Mouse (Mus musculus) heart, adult 9 months (tissue): ENCODE measurements around the gene Tspoap1.

Experiments
- DNase-seq, 2 experiments: peaks; one replicate each; pipeline ENCODE4 v3.0.0; 2022; ENCODE audit warnings: low spot score in 2 of 2

The Tspoap1 gene

DNA sequence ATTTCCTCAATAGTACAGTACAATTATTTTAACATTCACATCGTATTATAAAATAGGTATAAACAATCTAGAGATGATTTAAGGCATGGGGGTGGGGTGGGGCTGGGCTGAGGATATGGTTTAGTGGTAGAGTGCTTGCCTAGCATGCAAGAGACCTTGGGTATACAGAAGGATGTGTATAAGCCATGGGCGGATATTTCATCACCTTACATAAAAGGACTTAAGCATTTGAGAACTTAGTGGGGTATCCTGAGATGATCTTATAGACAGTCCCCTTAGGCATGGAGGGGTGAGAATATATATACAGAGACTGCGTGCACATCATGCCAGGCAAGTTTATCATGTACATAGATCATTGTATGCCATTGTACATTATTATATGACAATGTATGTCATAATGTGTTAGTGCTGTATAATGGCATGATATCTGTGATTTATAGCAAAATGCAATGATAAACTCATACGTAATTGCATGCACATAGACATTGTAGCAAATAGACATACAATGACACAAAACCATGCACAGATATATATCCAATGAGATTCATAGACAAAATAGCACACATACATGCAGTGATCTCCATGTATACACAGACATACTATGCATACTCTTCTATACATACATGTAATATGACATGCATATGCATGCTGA is 1.3 kb upstream of the Tspoap1 start:
- DNase-seq = no peak

DNA sequence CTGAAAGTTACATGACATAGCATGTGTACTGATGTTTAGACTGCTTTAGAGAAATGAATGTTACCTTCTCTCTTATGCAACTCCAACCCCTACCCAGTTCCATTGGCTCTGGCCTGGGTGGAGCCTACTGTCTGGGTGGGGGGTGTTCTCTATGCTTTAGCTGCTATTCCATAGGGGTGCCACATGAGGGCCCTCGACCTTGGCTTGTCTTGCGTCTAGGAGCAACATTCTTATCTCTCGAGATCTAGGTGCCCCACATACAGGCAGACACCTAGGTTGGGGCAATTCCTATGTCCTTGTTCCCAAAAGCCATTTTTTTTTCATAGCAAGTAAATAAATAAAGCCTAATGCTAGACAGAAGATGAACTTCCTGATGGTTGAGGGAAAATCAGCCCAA is 734 bp upstream of the Tspoap1 start:
- DNase-seq = no peak

DNA sequence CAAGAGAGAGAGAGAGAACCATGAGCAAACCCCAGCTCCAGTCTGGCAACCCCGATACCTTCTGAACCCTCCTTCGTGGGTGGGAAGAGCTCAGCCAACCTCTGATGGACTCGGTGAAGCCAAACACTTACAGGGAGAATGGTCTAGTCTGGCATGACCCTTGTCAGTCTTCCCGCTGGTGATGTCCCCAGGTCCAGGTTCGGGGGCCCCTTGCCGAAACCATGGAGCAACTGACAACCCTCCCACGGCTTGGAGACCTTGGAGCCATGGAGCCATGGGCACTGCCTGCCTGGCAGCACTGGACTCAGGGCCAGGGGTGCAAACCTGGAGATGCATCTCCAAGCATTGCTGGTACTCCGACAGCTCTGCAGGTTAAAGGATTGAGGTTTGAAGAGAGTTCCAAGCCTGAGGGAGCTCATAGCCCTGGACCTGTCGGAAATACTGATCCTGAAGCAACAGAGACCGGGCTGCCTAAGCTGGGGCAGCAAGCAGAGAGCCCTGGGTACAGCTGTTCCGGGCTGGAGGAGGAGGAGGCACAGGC is 910 bp downstream of the Tspoap1 start:
- DNase-seq = no peak

DNA sequence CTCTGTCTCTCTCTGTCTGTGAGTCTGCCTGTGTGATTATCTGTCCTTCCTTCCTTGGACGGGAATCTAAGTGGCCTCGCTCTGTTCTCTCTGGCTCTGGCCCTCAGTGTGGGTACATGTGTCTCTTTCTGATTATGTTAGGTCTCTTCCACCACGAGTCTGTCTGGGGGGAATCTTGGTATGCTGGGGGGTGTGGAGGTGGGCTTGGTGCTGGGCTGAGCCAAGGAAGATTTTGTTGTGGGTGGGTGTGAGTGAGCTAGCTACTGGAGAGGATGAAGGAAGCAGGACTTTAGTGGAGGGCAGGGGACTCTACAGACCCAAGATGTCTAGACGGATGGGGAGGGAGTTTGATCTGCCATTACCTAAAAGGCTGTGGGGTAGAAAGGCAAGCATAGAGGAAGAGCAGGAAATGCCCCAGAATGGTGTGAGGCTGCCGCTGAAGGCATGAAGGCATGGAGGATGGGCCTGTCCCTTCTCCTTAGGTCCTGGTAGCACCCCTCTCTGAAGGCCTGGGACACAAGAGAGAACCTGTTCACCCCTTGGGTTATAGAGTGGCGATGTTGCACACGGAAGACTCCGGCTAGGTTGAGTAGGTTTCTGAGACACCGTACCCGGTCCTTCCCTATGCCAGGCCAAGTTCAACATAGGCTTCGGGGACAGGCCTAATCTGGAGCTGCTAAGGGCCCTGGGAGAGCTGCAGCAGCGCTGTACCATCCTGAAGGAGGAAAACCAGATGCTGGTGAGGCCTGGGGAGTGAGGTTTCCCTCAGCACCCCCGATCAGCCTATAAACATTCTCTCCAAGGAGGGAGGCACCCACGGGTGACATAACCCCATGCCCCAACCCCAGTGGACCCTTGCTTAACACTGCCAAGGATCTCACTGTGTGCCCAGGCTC is 1.7 kb downstream of the Tspoap1 start:
- DNase-seq = no peak

DNA sequence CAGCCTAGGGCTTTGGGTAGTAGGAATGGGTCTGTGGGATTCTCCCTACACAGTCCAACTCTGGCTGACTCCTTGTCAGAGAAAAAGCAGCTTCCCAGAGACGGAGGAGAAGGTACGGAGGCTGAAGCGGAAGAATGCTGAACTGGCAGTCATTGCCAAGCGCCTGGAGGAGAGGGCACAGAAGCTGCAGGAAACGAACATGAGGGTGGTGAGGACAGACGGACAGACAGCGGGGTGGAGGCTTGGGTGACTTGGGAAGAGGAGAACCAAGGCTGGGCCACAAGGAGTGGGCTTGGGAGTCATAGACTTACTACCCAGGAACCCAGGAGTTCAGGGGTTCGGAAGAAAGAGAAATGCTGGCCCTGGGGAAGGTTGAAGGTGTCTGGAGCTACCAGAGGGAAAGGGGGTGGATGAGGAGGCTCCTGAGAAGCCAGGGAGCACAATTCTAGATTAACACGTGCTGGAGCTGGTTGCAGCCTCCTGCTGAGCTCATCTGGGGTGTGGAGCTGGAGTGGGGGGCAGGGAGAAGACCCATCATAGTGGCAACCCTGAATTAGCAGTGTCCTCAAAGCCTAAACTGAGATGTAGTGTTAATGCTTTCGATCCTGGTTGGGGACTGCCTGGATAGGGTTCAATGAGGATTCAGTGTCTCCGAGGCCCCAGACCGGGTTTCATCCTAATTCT is 2.5 kb downstream of the Tspoap1 start:
- no peak for DNase-seq

DNA sequence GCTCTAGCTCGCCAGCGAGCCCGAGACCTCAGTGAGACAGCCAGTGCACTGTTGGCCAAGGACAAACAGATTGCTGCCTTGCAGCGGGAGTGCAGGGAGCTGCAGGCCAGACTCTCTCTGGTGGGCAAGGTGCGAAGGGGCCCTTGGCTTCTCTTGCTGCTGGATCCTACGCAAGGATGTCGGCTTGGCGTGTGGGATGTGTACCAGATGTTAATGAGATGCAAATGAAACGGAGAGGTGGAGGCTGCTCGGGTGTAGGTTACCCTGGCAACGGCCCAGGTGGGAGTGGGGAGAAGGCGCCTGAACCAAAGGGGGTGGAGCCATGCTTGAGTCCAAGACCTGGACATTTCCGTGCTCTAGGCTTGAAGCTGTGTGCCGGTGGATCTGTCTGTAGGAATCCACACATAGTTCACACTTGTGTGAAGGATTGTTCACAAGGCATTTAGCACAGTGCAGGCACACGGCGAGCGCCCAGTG is 3.2 kb downstream of the Tspoap1 start:
- no peak for DNase-seq

DNA sequence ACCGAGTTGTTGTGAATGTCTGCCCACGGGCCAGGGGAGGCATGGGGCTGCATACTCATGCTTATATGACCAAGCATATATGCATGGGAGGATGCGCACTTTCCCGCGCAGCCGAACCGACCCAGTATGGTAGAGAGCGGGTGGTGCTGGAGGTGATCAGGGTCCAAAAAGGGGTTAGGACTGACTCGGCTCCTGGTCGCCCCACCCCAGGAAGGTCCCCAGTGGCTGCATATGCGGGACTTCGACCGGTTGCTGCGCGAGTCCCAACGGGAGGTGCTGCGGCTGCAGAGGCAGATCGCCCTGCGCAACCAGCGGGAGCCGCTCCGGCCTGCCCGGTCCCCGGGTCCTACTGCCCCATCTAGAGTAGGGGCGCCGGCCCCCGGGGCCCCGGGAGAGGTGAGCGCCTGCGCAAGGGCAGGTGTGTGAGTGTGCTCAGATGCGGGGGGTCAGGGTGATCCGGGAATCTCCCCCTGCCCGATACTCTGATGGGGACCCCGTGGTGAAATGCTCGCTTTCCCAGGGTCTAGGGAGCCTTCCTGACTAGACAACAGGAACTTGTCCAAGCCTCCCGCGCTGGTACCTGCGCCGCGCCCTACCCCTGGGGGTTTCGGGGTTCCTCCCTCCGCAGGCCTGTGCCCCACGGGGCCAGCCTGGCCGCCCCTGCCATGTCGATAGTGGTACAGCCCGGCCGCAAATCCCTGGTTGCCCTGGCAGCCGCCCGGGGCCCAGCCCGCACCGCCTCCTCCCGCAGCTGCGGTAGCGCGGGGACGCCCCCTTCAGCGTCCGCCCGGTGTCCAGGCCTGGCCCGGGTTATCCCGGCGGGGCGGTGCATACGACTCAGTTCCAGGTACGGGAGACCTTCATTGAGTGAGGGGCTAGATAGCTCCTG is 3.9 kb downstream of the Tspoap1 start:
- no peak for DNase-seq

DNA sequence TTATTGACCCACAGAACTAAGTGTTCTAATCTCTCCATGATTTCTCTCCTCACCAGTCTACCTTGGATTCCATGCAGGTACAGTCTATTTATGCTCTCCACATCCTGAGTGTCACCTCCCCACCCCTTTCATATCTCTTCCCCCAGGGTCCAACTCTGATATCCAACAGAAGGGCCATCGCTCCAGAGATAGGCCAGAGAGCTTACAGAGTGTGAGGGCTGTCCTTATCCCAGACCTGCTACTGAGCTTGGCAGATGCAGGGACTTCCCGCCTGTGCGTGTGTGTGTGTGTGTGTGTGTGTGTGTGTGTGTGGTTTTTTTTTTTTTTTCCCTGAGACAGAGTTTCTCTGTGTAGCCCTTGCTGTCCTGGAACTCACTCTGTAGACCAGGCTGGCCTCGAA is 8.4 kb downstream of the Tspoap1 start:
- DNase-seq = no peak

DNA sequence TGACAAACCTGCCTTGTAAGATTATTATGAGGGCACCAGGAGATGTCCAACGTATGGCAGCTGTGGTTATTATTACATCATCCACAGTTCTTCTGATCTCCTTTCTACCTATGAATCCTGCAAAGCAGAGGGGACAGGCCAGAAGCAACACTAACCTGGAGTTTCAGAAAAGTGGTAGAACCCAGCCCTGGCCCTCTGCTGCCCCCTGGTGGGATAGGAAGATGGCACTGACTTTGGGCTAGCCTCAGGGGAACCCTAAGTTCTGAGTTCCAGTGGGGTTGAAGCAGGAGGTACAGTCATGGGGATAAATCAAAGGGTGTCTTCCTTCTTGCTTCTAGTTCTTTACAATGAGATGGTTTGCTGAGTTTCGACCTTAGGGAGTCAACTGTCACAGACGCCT is 10.6 kb downstream of the Tspoap1 start:
- DNase-seq = peak in 1 of 2 experiments; percentile 46

DNA sequence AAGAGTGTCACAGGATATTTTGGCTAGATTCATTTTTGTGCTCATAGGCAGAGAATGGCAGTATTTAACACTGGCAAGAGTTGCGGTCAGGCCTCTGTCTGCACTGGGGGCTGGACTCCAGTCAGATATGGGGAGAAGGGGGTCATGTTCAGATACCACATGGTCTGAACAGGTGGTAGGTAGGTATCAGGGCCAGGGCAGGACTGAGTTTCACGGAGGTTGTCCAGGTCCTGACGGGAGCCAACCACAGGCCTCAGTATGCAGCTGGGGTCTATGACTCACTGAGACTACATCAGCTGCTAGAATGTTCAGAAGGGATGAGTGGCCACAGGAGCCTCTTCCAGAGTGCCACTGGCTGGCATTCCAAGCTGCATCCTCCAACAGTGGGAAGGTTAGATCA is 12.0 kb downstream of the Tspoap1 start:
- no peak for DNase-seq

DNA sequence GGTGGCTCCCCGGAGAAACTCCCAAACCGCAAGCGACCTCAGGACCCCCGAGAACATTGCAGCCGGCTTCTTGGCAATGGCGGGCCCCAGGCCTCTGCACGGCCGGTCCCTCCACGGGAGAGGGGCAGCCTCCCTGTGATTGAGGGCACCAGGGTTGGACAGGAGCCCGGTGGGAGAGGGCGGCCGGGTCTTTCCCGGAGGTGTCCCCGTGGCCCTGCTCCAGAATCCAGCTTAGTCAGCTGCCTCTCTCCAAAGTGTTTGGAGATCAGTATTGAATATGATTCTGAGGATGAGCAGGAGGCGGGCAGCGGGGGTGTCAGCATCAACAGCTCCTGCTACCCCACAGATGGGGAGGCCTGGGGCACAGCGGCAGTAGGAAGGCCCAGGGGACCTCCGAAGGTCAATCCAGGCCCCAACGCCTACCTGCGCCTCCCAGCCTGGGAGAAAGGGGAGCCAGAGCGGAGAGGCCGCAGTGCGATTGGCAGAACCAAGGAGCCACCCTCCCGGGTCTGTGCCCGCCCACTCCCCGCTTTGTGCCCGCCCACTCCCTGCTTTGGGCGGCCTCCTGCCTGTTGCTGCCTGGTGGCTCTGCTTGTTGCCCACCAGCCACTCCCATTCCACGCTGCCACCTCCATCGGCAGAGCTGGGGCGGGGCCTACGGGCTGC is 17.9 kb downstream of the Tspoap1 start:
- DNase-seq = no peak

DNA sequence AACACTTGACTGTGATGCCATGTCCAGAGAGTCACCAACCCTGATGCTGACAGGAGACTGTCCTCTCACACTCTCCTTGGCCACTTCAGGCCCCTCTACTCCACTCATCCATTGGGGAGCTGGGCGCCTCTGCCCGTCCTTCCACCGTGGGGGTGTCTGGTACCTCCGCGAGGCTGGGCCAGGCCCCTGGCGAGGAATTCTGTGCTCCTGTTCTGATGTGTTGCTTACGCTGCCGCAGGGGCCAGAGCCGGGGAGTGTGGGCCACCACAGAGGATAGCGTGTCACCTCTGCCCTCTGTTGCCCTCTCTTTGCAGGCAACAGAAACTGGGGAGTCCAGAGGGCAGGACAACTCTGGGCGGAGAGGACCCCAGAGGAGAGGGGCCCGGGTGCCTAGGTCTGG is 18.6 kb downstream of the Tspoap1 start:
- no peak for DNase-seq

DNA sequence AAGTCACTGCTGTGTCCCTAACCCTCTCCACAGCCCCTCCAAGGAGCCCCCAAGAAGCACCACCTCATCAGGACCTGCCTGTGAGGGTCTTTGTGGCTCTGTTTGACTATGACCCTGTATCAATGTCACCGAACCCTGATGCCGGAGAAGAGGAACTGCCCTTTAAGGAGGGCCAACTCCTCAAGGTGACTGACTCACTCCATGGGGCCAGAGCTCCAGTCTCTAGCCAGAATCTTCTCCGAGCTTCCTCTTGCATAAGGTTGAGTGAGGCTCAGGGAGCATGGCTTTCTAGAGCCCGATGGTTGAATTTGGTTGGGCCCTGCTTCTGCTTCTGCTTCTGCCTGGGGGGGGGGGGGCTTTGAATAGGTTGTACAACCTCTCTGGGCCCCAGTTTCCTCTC is 19.1 kb downstream of the Tspoap1 start:
- no peak for DNase-seq

DNA sequence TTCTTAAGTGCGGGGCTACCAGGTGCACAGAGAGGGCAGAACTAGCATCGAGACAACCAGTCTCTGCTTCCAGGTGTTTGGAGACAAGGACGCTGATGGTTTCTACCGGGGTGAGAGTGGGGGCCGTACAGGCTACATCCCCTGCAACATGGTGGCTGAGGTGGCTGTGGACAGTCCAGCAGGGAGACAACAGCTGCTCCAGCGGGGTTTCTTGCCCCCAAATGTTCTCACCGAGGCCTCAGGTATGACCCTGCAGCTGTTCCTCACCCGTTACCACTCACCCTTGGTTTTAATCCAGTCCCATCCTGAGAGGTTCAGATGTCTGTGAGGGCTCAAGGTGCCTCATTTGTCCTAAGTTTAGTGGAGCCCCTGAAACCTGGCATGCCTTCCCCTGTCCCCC is 19.8 kb downstream of the Tspoap1 start:
- DNase-seq = no peak

DNA sequence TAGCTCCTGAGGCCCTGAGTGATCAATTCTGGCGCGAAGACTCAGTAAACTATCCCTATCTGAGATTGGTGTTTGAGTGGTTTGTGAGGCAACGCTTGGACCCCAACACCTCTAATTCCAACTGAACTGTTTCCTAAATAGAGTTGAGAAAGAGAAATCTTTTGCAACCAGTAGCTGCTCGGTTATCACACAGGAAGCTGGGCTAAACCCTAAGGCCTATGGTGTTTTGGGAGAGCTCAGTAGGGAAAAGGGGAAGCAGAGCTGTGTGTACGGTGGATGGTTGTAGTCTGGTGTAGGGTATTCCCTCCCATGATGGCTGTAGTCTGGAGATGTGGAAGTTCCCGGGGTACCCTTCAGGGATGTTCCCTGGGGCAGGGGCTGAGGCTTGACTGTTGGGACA is 29.7 kb downstream of the Tspoap1 start:
- DNase-seq = no peak

DNA sequence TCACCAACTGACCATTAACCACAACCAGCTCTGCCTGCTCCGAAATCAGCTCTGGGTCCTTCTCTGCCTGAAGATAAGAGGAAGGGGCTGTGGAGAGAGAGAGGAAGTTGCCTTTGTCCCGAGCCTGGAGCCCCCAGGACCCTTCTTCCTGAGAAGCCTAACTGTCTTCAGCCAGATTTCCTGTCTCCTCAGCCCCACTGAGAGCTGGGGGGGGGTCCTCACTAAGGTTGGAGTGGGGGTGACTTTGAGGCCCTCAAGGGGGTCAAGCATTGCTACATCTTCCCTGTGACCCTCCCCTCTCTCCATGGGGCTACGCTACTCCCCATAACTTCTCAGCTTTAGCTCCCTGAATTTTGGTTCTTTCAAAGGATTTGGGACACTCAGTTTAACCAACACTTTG is 33.1 kb downstream of the Tspoap1 start, which contains the start of gene Mpo:
Gene Mpo (plus strand): TSS at position 122 of the 400 bp plus-strand sequence.
- no peak for DNase-seq

DNA sequence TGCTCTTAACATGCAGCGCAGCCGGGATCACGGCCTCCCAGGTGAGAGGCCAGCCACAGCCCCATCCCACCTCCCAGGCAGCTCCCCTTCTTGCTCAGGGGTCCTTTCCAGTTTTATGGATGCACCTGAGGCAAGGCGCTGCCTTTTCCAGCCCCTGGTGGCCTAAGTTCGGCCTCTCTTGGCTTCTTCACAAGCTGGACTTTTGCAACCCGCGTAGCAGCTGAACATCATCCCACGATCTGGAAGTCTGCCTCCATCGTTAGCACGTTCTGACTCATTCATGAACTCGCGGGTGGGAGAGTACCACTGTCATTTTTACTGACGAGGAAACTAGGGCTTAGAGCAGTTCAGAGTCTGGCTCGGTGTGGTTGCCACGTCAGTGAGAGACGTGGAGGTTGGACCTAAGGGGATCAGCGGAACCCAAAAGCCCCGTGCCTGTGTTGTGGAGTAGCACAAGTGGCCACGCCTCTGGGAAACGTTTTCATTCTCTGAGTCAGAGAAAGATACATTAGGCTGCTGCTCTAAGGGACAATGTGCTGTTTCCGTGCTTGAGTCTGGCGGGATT is 41.5 kb downstream of the Tspoap1 start:
- peak; percentile 20 to 22 for DNase-seq

DNA sequence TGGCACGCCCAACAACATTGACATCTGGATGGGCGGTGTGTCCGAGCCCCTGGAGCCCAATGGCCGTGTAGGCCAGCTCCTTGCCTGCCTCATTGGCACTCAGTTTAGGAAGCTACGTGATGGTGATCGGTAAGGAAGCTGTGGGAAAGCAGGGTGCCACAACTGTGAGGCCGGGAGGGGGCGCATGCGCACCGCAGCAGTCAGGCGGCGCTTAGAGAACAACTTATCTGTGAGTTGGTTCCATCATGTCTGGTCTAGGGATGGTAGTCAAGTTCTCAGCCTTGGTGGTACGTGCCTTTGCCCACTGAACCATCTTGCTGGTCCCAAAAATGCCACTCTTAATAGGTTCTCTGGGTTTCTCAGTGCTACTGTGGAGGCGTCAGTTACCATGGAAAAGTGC is 42.3 kb downstream of the Tspoap1 start:
- DNase-seq = no peak

DNA sequence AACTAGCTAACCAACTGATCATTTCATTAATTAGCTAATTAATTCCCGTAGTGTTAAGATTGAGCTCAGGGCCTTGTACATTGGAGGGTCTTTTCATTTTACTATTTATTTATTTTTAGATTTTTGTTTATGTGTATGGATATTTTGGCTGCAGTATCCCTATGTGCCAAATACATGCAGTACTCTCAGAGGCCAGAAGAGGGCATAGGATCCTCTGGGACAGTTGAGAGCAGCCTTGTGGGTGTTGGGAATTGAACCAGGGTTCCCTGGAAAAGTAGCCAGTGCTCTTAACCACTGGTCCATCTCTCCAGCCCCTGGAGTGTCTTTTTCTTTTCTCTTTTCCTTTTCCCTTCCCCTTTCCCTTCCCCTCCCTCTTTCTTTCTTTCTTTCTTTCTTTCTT is 45.1 kb downstream of the Tspoap1 start:
- no peak for DNase-seq

DNA sequence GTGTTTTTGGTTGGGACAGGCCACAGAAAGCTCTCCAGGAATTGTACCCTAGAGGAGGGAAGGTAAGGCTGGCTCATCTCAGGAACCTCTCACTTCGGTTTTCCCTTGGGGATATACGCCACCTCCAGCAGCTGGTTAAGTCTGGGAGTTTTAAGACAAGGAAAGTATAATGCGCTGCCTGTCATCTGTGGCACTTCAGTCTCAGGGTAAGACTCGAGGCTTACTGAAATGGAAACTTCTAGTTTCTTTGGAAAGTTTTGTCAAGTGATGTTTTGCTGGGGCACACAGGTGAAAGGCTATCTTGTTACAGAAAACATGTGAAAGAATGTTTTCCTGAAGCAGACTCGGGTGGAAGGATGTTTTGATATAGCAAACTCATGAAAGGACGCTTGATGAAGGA is 47.1 kb downstream of the Tspoap1 start:
- no peak for DNase-seq
